Mouse (Mus musculus) testis, adult 2 months (tissue): ENCODE measurements around the gene Crygd.

Source experiments
- CTCF ChIP-seq: fragments of 200-500 bp; IDR thresholded peaks from 2 replicates; pipeline ENCODE4 v1.5.1; 2012; ENCODE audit warnings: low read depth, mild to moderate bottlenecking, inconsistent platforms, low read length, moderate library complexity; ENCODE audit not compliant: control insufficient read depth, insufficient read depth, insufficient replicate concordance
- POLR2A ChIP-seq: fragments of 200-500 bp; IDR thresholded peaks from 2 replicates; pipeline ENCODE4 v1.6.1; 2012; ENCODE audit warnings: low read depth, mild to moderate bottlenecking, inconsistent platforms, low read length, moderate library complexity; ENCODE audit not compliant: control insufficient read depth

GRCm38 (mm10) chr1:65109196-65109595 lies 45.9 kb upstream of the Crygd start:
- TF ChIP-seq CTCF: no peak
- no peak for TF ChIP-seq POLR2A
